In genomic region chr11:12396196-12396595, GRCm38 (mm10) we compare ENCODE assay signal across 20 mouse cellular contexts.
DNase-seq lines count a peak whose midpoint lies in the region; ATAC-seq and TF ChIP-seq lines count a peak whose summit lies in the region.
"Had no signal": no experiment of that assay in that cellular context is flagged by ENCODE, and none has a peak within 500 bp of the region (broad histone marks: within the 10 kb centered on the region; RNA-seq: fewer than 3 reads in every experiment).

No protein-coding gene starts in this region.

- intact Hi-C loops in left cerebral cortex, adult 2 months (cut with DNase I) = no loop called here
- intact Hi-C loops in left cerebral cortex, postnatal 25 days (cut with DNase I) = no loop called here

- no peaks in the 10 kb centered on the region for H3K36me3 ChIP-seq in limb, embryonic 14.5 days (ENCODE audit: control insufficient read depth, insufficient read depth, low read length)

- H3K27ac ChIP-seq in left cerebral cortex, adult 2 months = peak overlapping the region; percentile 86
- H3K27ac ChIP-seq in limb, embryonic 14.5 days (replicated peaks; ENCODE audit: low read depth, low read length) = no peak overlapping the region; the same call in 1 of the 2 replicates

- ATAC-seq in limb, embryonic 14.5 days (ENCODE audit: low FRiP score, low read depth) = peak; percentile 67
- ATAC-seq: forebrain, postnatal 0 days had no signal

- TF ChIP-seq CTCF in left cerebral cortex, adult 2 months (IDR thresholded peaks at IDR 0.05) = no peak

- no peak for TF ChIP-seq POLR2A in limb, embryonic 14.5 days (IDR thresholded peaks at IDR 0.05; ENCODE audit: borderline replicate concordance, extremely low read depth, insufficient read depth, insufficient read length)

- no peak overlapping the region for H3K9ac ChIP-seq in limb, embryonic 14.5 days (ENCODE audit: low read depth, low read length, severe bottlenecking)
- H3K9ac ChIP-seq: forebrain, postnatal 0 days had no signal

- no peak overlapping the region for H3K4me3 ChIP-seq in left cerebral cortex, adult 2 months
- H3K4me3 ChIP-seq in limb, embryonic 14.5 days (replicated peaks; ENCODE audit: low read length) = no peak overlapping the region

- peak; percentile 35 to 40 for DNase-seq in gastrocnemius, adult 8-10 months (ENCODE audit: low spot score in 2 of 2)
- DNase-seq in gastrocnemius, postnatal 25 days = no peak
- DNase-seq in left cerebral cortex, adult 2 months (ENCODE audit: extremely low spot score in 1 of 2, low spot score in 2 of 2) = no peak
- no peak for DNase-seq in left cerebral cortex, postnatal 25 days (ENCODE audit: low spot score in 2 of 2)
- DNase-seq in embryo, embryonic 10.5 days (ENCODE audit: low spot score) = peak; percentile 15
- no peak for DNase-seq in limb, embryonic 14.5 days (ENCODE audit: low spot score)
- no peak for DNase-seq in spleen, adult 12 weeks (ENCODE audit: low spot score)
- no peak for DNase-seq in MN1 (ENCODE audit: low spot score)
- DNase-seq: adrenal gland, postnatal 25 days; B cell, adult 2 months; cerebellum, adult 11 months; cerebellum, postnatal 10 days; forebrain, postnatal 0 days; kidney, adult 18-20 months; kidney, postnatal 10 days; lung, adult 2 months; lung, postnatal 36 days; retina, postnatal 1 day; thymus, postnatal 14 days had no signal

- H3K4me2 ChIP-seq in limb, embryonic 14.5 days (replicated peaks; ENCODE audit: low read depth, low read length, severe bottlenecking) = no peak overlapping the region
- H3K4me2 ChIP-seq: heart, embryonic 11.5 days had no signal

- no peaks in the 10 kb centered on the region for H3K27me3 ChIP-seq in limb, embryonic 14.5 days (ENCODE audit: control insufficient read depth, insufficient read depth, low read length)

- no peaks in the 10 kb centered on the region for H3K9me3 ChIP-seq in limb, embryonic 14.5 days (ENCODE audit: control insufficient read depth, low read length)

- H3K4me1 ChIP-seq in limb, embryonic 14.5 days (ENCODE audit: control insufficient read depth, insufficient read depth, low read length) = no peaks in the 10 kb centered on the region; the same call in 1 of the 2 replicates

Comparison
In these comparisons a context has a peak if more than half of its experiments do, and no peak if none do; other contexts are left out.
1. DNase-seq: peak in gastrocnemius, adult 8-10 months (2 of 2) and embryo, embryonic 10.5 days (single experiment); none in gastrocnemius, postnatal 25 days (single experiment), left cerebral cortex, adult 2 months (0 of 2), left cerebral cortex, postnatal 25 days (0 of 2), limb, embryonic 14.5 days (single experiment), spleen, adult 12 weeks (single experiment) and MN1 (single experiment).